Mouse (Mus musculus) CH12.LX (cell line): ENCODE measurements around the gene Actr1b. TPM values are rescaled to one million over a fixed set of nuclear protein-coding genes. Genes with fewer than 3 reads are reported as not detected.

Experiments used
- DNase-seq: peaks from one replicate; pipeline ENCODE4 v3.0.0-alpha.2; 2013; ENCODE audit errors: extremely low read depth
- H3K27ac ChIP-seq: 2 replicates; pipeline ENCODE4 v1.5.1; 2012; ENCODE audit warnings: low read depth, mild to moderate bottlenecking, control low read depth, moderate library complexity; ENCODE audit not compliant: insufficient read depth
- H3K27me3 ChIP-seq: replicated peaks from 2 replicates; pipeline ENCODE3; 2012; ENCODE audit warnings: inconsistent platforms
- H3K36me3 ChIP-seq, 2 experiments: replicated peaks in 1 of 2; 2 replicates each; pipeline versions ENCODE3 to v1.6.1; 2012; ENCODE audit warnings: inconsistent platforms in 1 of 2, low read length in 1 of 2, mild to moderate bottlenecking in 1 of 2, mixed read lengths in 1 of 2, moderate library complexity in 1 of 2; ENCODE audit not compliant: control insufficient read depth in 1 of 2, insufficient read depth in 1 of 2
- H3K4me1 ChIP-seq, 2 experiments: 2 replicates each; pipeline ENCODE4 v1.6.1; 2012; ENCODE audit warnings: inconsistent platforms in 1 of 2, moderate library complexity in 1 of 2; ENCODE audit not compliant: insufficient read depth in 2 of 2, control insufficient read depth in 1 of 2
- H3K4me2 ChIP-seq: 2 replicates; pipeline ENCODE4 v1.6.1; 2012; ENCODE audit warnings: low read depth, mild to moderate bottlenecking, control low read depth; ENCODE audit not compliant: poor library complexity, insufficient read depth, severe bottlenecking
- H3K4me3 ChIP-seq, 3 experiments: fragments of 150-350 bp in 1 of 3; sonication (generic) in 1 of 3; replicated peaks in 1 of 3; 2 replicates each; pipeline versions ENCODE3 to v1.5.1; 2011 to 2012; ENCODE audit warnings: low read depth in 2 of 3, low read length in 2 of 3, mild to moderate bottlenecking in 2 of 3, moderate library complexity in 2 of 3, control low read depth in 1 of 3, improper control_type of control experiment in 1 of 3, inconsistent platforms in 1 of 3, mixed read lengths in 1 of 3; ENCODE audit not compliant: poor library complexity in 1 of 3
- H3K79me2 ChIP-seq: replicated peaks from 2 replicates; pipeline ENCODE4 v1.6.1; 2012; ENCODE audit warnings: mild to moderate bottlenecking, moderate library complexity; ENCODE audit not compliant: control insufficient read depth, poor library complexity, insufficient read depth, severe bottlenecking; ENCODE audit errors: extremely low read depth
- H3K9ac ChIP-seq: 2 replicates; pipeline ENCODE4 v1.6.1; 2012; ENCODE audit warnings: low read depth, mild to moderate bottlenecking, control low read depth, moderate library complexity; ENCODE audit not compliant: insufficient read depth
- H3K9me3 ChIP-seq: replicated peaks from 2 replicates; pipeline ENCODE3; 2012; ENCODE audit warnings: low read length, inconsistent platforms, mixed read lengths
- BHLHE40 ChIP-seq: IDR thresholded peaks from 2 replicates; pipeline ENCODE4 v1.6.1; 2011; ENCODE audit warnings: mild to moderate bottlenecking, low read depth, low read length, improper control_type of control experiment
- EP300 ChIP-seq: IDR thresholded peaks from 2 replicates; pipeline ENCODE4 v1.6.1; 2011; ENCODE audit warnings: low read length, improper control_type of control experiment
- MEF2A ChIP-seq: IDR thresholded peaks from 2 replicates; pipeline ENCODE4 v1.6.1; 2014; ENCODE audit warnings: low read depth, mild to moderate bottlenecking, inconsistent platforms, low read length, improper control_type of control experiment, borderline replicate concordance
- RCOR1 ChIP-seq: conservative IDR thresholded peaks from 2 replicates; pipeline ENCODE4 v1.6.1; 2012; ENCODE audit warnings: low read depth, mild to moderate bottlenecking, inconsistent platforms, low read length, improper control_type of control experiment
- ZNF384 ChIP-seq: IDR thresholded peaks from 2 replicates; pipeline ENCODE4 v1.6.1; 2012; ENCODE audit warnings: low read depth, low read length, improper control_type of control experiment, inconsistent platforms
- dilution Hi-C: fragments of 300-500 bp; cut with MboI; formaldehyde crosslinking; loops from 2 replicates; pipeline ENCODE4 v1.14.3; 2020; ENCODE audit warnings: low sequenced_read_pairs; ENCODE audit not compliant: extremely low pct_unique_long_range_greater_than_20kb, extremely low pct_ligation_motif_present
- in situ Hi-C: fragments of 300-500 bp; cut with MboI; formaldehyde crosslinking; loops from 3 replicates; pipeline ENCODE4 v1.14.3; 2019; ENCODE audit warnings: low sequenced_read_pairs, low pct_ligation_motif_present, low pct_unique_long_range_greater_than_20kb, mixed read lengths
- polyA plus RNA-seq: library from polyadenylated mRNA; unstranded; fragments of >175 nt; gene quantifications from 2 replicates; pipeline ENCODE4 v1.2.1, GENCODE M21; 2012; ENCODE audit warnings: low read depth; ENCODE audit not compliant: insufficient read length
- total RNA-seq, 2 experiments: library from RNA; depleted of rRNA; stranded (reverse); fragments of 300-350 nt in 1 of 2; fragments of >200 nt in 1 of 2; gene quantifications; 2 replicates each; pipeline ENCODE4 v1.2.3; 2012 to 2014

The Actr1b gene
- total and polyA plus RNA-seq, 3 experiments = 61.0 to 71.2 (median 66.2) TPM

DNA sequence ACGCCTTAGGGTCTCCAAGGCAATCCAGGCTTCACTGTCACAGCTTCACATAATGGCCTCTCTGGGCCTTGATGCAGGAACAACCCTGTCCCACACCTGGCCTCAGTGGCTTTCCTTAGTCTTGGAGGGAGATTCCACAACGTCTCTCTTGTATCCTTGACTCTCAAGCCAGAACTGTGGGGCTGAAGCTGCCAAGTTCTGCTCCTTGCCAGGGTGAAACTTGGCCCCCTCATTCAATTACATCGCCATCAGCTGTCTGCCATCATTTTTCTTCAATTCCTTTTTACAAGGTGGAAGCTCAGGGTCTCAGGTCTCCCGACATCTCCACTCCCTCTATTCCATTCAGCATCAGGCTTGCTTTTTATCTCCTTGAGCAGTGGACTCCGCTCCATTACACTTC lies 59.2 kb downstream of the Actr1b start:
- H3K4me3 ChIP-seq = no peak overlapping the region
- peaks cover 13 to 22% of the 10 kb centered on the region in 2 experiments for H3K4me1 ChIP-seq
- in situ Hi-C loops = no loop called here
- no peaks in the 10 kb centered on the region for H3K9me3 ChIP-seq
- H3K27ac ChIP-seq = no peak overlapping the region
- no peak for DNase-seq
- no peaks in the 10 kb centered on the region for H3K79me2 ChIP-seq
- no peak overlapping the region for H3K9ac ChIP-seq
- no peak for TF ChIP-seq BHLHE40
- no peak for TF ChIP-seq ZNF384
- TF ChIP-seq MEF2A = no peak
- TF ChIP-seq RCOR1 = no peak
- TF ChIP-seq EP300 = no peak
- TF ChIP-seq, all 38 proteins: peak for 0
- Histone ChIP-seq H3K4me2 (no peak overlapping the region), H3K36me3 (no peaks in the 10 kb centered on the region), H3K27me3 (no peaks in the 10 kb centered on the region)
- dilution Hi-C loops = no loop called here

Other genes starting within 250 kb of the Actr1b start
- 4.6 and 5.0 TPM in 2 replicates for gene Cnnm4, start 242.8 kb downstream of the Actr1b start, total RNA-seq (2012; rRNA removed)
- gene Cnnm4, start 242.8 kb downstream of the Actr1b start, total RNA-seq (2014; rRNA removed) = 3.0 and 3.2 TPM in 2 replicates
- gene Cnnm4, start 242.8 kb downstream of the Actr1b start, polyA plus RNA-seq = 3.0 and 3.5 TPM in 2 replicates
- gene Cnnm3, start 202.6 kb downstream of the Actr1b start, total RNA-seq (2012; rRNA removed) = 8.4 and 9.2 TPM in 2 replicates
- 2.8 and 3.0 TPM in 2 replicates for gene Cnnm3, start 202.6 kb downstream of the Actr1b start, total RNA-seq (2014; rRNA removed)
- 7.1 and 8.8 TPM in 2 replicates for gene Cnnm3, start 202.6 kb downstream of the Actr1b start, polyA plus RNA-seq
- gene Ankrd23, start 177.5 kb downstream of the Actr1b start, total RNA-seq (2012; rRNA removed) = 6.1 and 6.7 TPM in 2 replicates
- gene Ankrd23, start 177.5 kb downstream of the Actr1b start, total RNA-seq (2014; rRNA removed) = 2.8 and 4.1 TPM in 2 replicates
- gene Ankrd23, start 177.5 kb downstream of the Actr1b start, polyA plus RNA-seq = 3.7 and 4.9 TPM in 2 replicates
- gene Gm42417, start 175.0 kb downstream of the Actr1b start, total RNA-seq (2012; rRNA removed) = 0.08 TPM in 1 of 2 replicates, not detected in the other
- not detected in 2 replicates for gene Gm42417, start 175.0 kb downstream of the Actr1b start, total RNA-seq (2014; rRNA removed)
- gene Gm42417, start 175.0 kb downstream of the Actr1b start, polyA plus RNA-seq = 1.7 and 3.9 TPM in 2 replicates
- gene Ankrd39, start 167.0 kb downstream of the Actr1b start, total RNA-seq (2012; rRNA removed) = 11.6 and 14.8 TPM in 2 replicates
- gene Ankrd39, start 167.0 kb downstream of the Actr1b start, total RNA-seq (2014; rRNA removed) = 4.3 and 5.1 TPM in 2 replicates
- 8.5 and 11.6 TPM in 2 replicates for gene Ankrd39, start 167.0 kb downstream of the Actr1b start, polyA plus RNA-seq
- 2.2 and 3.4 TPM in 2 replicates for gene Sema4c, start 156.1 kb downstream of the Actr1b start, total RNA-seq (2012; rRNA removed)
- gene Sema4c, start 156.1 kb downstream of the Actr1b start, total RNA-seq (2014; rRNA removed) = 0.63 and 0.70 TPM in 2 replicates
- gene Sema4c, start 156.1 kb downstream of the Actr1b start, polyA plus RNA-seq = 1.5 and 1.7 TPM in 2 replicates
- gene Fam178b, start 31.2 kb downstream of the Actr1b start, total RNA-seq (2012; rRNA removed) = not detected in 2 replicates
- gene Fam178b, start 31.2 kb downstream of the Actr1b start, total RNA-seq (2014; rRNA removed) = not detected in 2 replicates
- gene Fam178b, start 31.2 kb downstream of the Actr1b start, polyA plus RNA-seq = 0.50 TPM in 1 of 2 replicates, not detected in the other
- gene Cox5b, start 23.0 kb downstream of the Actr1b start, total RNA-seq (2012; rRNA removed) = 448 and 523 TPM in 2 replicates
- gene Cox5b, start 23.0 kb downstream of the Actr1b start, total RNA-seq (2014; rRNA removed) = 476 and 504 TPM in 2 replicates
- 538 and 599 TPM in 2 replicates for gene Cox5b, start 23.0 kb downstream of the Actr1b start, polyA plus RNA-seq
- gene 4933424G06Rik, start 4.3 kb downstream of the Actr1b start, total RNA-seq (2012; rRNA removed) = not detected in 2 replicates
- gene 4933424G06Rik, start 4.3 kb downstream of the Actr1b start, total RNA-seq (2014; rRNA removed) = 0.49 TPM in 1 of 2 replicates, not detected in the other
- not detected in 2 replicates for gene 4933424G06Rik, start 4.3 kb downstream of the Actr1b start, polyA plus RNA-seq
- gene Zap70, start 47.4 kb upstream of the Actr1b start, total RNA-seq (2012; rRNA removed) = 0.21 and 0.25 TPM in 2 replicates
- 0.23 TPM in 2 replicates for gene Zap70, start 47.4 kb upstream of the Actr1b start, total RNA-seq (2014; rRNA removed)
- 0.18 TPM in 1 of 2 replicates, not detected in the other for gene Zap70, start 47.4 kb upstream of the Actr1b start, polyA plus RNA-seq
- 10.1 and 11.5 TPM in 2 replicates for gene Tmem131, start 229.2 kb upstream of the Actr1b start, total RNA-seq (2012; rRNA removed)
- gene Tmem131, start 229.2 kb upstream of the Actr1b start, total RNA-seq (2014; rRNA removed) = 8.3 and 9.7 TPM in 2 replicates
- gene Tmem131, start 229.2 kb upstream of the Actr1b start, polyA plus RNA-seq = 31.0 and 39.9 TPM in 2 replicates